Mouse (Mus musculus) liver, embryonic 16.5 days (tissue): ENCODE results near the gene Tbc1d1. TPM values are rescaled to one million over a fixed set of nuclear protein-coding genes. Genes with fewer than 3 reads are reported as not detected.

Experiments used
- ATAC-seq: fragments of 200-750 bp; cut with Nextera tagmentation; 2 replicates; pipeline ENCODE4 v1.8.0; 2017; ENCODE audit warnings: low read depth, mild to moderate bottlenecking, moderate number of reproducible peaks, moderate library complexity
- H3K27ac ChIP-seq: fragments of 300-500 bp; sonication (generic); 2 replicates; pipeline ENCODE4 v1.5.1; 2014; ENCODE audit warnings: mild to moderate bottlenecking, low read length
- H3K27me3 ChIP-seq: fragments of 300-500 bp; sonication (generic); 2 replicates; pipeline ENCODE4 v1.6.1; 2014; ENCODE audit warnings: low read depth, low read length, mixed read lengths; ENCODE audit not compliant: control insufficient read depth, insufficient read depth
- H3K36me3 ChIP-seq: fragments of 300-500 bp; sonication (generic); 2 replicates; pipeline ENCODE4 v1.6.1; 2014; ENCODE audit warnings: mild to moderate bottlenecking; ENCODE audit not compliant: control insufficient read depth, insufficient read depth
- H3K4me1 ChIP-seq: fragments of 300-500 bp; sonication (generic); 2 replicates; pipeline ENCODE4 v1.6.1; 2014; ENCODE audit warnings: low read depth, low read length, mixed read lengths; ENCODE audit not compliant: control insufficient read depth
- H3K4me2 ChIP-seq: fragments of 300-500 bp; sonication (generic); 2 replicates; pipeline ENCODE4 v1.6.1; 2014; ENCODE audit warnings: low read depth, low read length, mixed read lengths
- H3K4me3 ChIP-seq: fragments of 300-500 bp; sonication (generic); 2 replicates; pipeline ENCODE4 v1.5.1; 2014; ENCODE audit warnings: low read depth, mild to moderate bottlenecking, low read length
- H3K9ac ChIP-seq: fragments of 300-500 bp; sonication (generic); 2 replicates; pipeline ENCODE4 v1.6.1; 2014; ENCODE audit warnings: low read depth, low read length
- H3K9me3 ChIP-seq: fragments of 300-500 bp; sonication (generic); replicated peaks from 2 replicates; pipeline ENCODE4 v1.6.1; 2016; ENCODE audit warnings: low read length; ENCODE audit not compliant: control insufficient read depth
- WGBS: fragments of 180-500 bp; shearing (Covaris S2); extraction: QIAGEN DNeasy Blood & Tissue Kit; methylation state at CpG from one replicate; pipeline ENCODE4 v1.1.7; 2014; ENCODE audit not compliant: insufficient replicate concordance; 5-methylcytosine and 5-hydroxymethylcytosine counted together
- polyA plus RNA-seq: library from polyadenylated mRNA; unstranded; fragments of >200 nt; fragmentation: Nextera tagmentation; extraction: Ambion mirVana; gene quantifications from 2 replicates; pipeline ENCODE4 v1.2.1, GENCODE M21; 2015

Tbc1d1 gene
- polyA plus RNA-seq, 1 experiment from 2014 or later: 6.3 TPM

- Histone ChIP-seq H3K27ac (no peak overlapping the region), H3K9ac (no peak overlapping the region), H3K4me2 (no peak overlapping the region), H3K4me3 (no peak overlapping the region), H3K36me3 (peaks cover 4% of the 10 kb centered on the region; the same call in 1 of the 2 replicates), H3K9me3 (no peaks in the 10 kb centered on the region), H3K4me1 (no peaks in the 10 kb centered on the region), H3K27me3 (no peaks in the 10 kb centered on the region)
- ATAC-seq: no peak
- 60% methylated on average over 4 of the region's 4 CpGs for WGBS
These were observed 124.5 kb downstream of the Tbc1d1 start for GRCm38 (mm10) chr5:64280613-64281012.

- no peak overlapping the region for H3K9ac ChIP-seq
- no peak overlapping the region for H3K4me3 ChIP-seq
- H3K27me3 ChIP-seq: no peaks in the 10 kb centered on the region
- no peaks in the 10 kb centered on the region for H3K9me3 ChIP-seq
- H3K27ac ChIP-seq: no peak overlapping the region
- H3K36me3 ChIP-seq: peaks cover 8% of the 10 kb centered on the region
- ATAC-seq: no peak
- no peaks in the 10 kb centered on the region for H3K4me1 ChIP-seq
- WGBS: 75% methylated on average over 7 of the region's 7 CpGs
- no peak overlapping the region for H3K4me2 ChIP-seq
These were observed 125.6 kb downstream of the Tbc1d1 start for GRCm38 (mm10) chr5:64281674-64282073.

GRCm38 (mm10) chr5:64282594-64282993, 126.5 kb downstream of the Tbc1d1 start:
- 61% methylated on average over 4 of the region's 4 CpGs for WGBS
- no peak overlapping the region for H3K4me3 ChIP-seq
- H3K9me3 ChIP-seq: no peaks in the 10 kb centered on the region
- H3K4me1 ChIP-seq: no peaks in the 10 kb centered on the region
- H3K27me3 ChIP-seq: no peaks in the 10 kb centered on the region
- H3K4me2 ChIP-seq: no peak overlapping the region
- no peak overlapping the region for H3K27ac ChIP-seq
- H3K9ac ChIP-seq: no peak overlapping the region
- no peak for ATAC-seq
- peaks cover 12% of the 10 kb centered on the region for H3K36me3 ChIP-seq

GRCm38 (mm10) chr5:64285289-64285688, 129.2 kb downstream of the Tbc1d1 start:
- Histone ChIP-seq H3K36me3 (peaks cover 8% of the 10 kb centered on the region), H3K9ac (no peak overlapping the region), H3K4me2 (no peak overlapping the region), H3K4me1 (no peaks in the 10 kb centered on the region; the same call in 1 of the 2 replicates), H3K27ac (no peak overlapping the region), H3K4me3 (no peak overlapping the region), H3K27me3 (no peaks in the 10 kb centered on the region), H3K9me3 (no peaks in the 10 kb centered on the region)
- ATAC-seq: no peak
- WGBS: 81% methylated on average over 4 of the region's 4 CpGs

- H3K27me3 ChIP-seq: no peaks in the 10 kb centered on the region
- H3K36me3 ChIP-seq: peaks cover 8% of the 10 kb centered on the region
- ATAC-seq: no peak
- no peaks in the 10 kb centered on the region for H3K9me3 ChIP-seq
- no peak overlapping the region for H3K4me3 ChIP-seq
- no peaks in the 10 kb centered on the region; the same call in 1 of the 2 replicates for H3K4me1 ChIP-seq
- H3K27ac ChIP-seq: no peak overlapping the region
- WGBS: 83% methylated on average over 13 of the region's 13 CpGs
- H3K9ac ChIP-seq: no peak overlapping the region
- H3K4me2 ChIP-seq: no peak overlapping the region
These were observed 129.7 kb downstream of the Tbc1d1 start for GRCm38 (mm10) chr5:64285851-64286250.

- no peak for ATAC-seq
- H3K27me3 ChIP-seq: no peaks in the 10 kb centered on the region
- H3K36me3 ChIP-seq: peaks cover 8% of the 10 kb centered on the region
- H3K4me1 ChIP-seq: no peaks in the 10 kb centered on the region; the same call in 1 of the 2 replicates
- no peak overlapping the region for H3K27ac ChIP-seq
- no peak overlapping the region for H3K4me2 ChIP-seq
- H3K9me3 ChIP-seq: no peaks in the 10 kb centered on the region
- no peak overlapping the region for H3K9ac ChIP-seq
- WGBS: 83% methylated on average over 8 of the region's 8 CpGs
- no peak overlapping the region for H3K4me3 ChIP-seq
These were observed 131.2 kb downstream of the Tbc1d1 start for GRCm38 (mm10) chr5:64287287-64287686.

GRCm38 (mm10) chr5:64288031-64288928, 132.2 kb downstream of the Tbc1d1 start:
- no peak for ATAC-seq
- Histone ChIP-seq H3K36me3 (peaks cover 8% of the 10 kb centered on the region), H3K4me3 (no peak overlapping the region), H3K9ac (no peak overlapping the region), H3K4me1 (no peaks in the 10 kb centered on the region; the same call in 1 of the 2 replicates), H3K4me2 (no peak overlapping the region), H3K27me3 (no peaks in the 10 kb centered on the region), H3K27ac (no peak overlapping the region), H3K9me3 (no peaks in the 10 kb centered on the region)
- 66% methylated on average over 14 of the region's 14 CpGs for WGBS

GRCm38 (mm10) chr5:64289202-64290060, 133.3 kb downstream of the Tbc1d1 start:
- Histone ChIP-seq H3K9ac (no peak overlapping the region), H3K4me2 (no peak overlapping the region), H3K4me1 (no peaks in the 10 kb centered on the region; the same call in 1 of the 2 replicates), H3K27ac (no peak overlapping the region), H3K9me3 (no peaks in the 10 kb centered on the region), H3K36me3 (peaks cover 8% of the 10 kb centered on the region), H3K27me3 (no peaks in the 10 kb centered on the region), H3K4me3 (no peak overlapping the region)
- 58% methylated on average over 5 of the region's 5 CpGs for WGBS
- peak; percentile 30; the same call in 1 of the 2 replicates for ATAC-seq

GRCm38 (mm10) chr5:64290061-64290345, 133.9 kb downstream of the Tbc1d1 start:
- Histone ChIP-seq H3K27ac (no peak overlapping the region), H3K27me3 (no peaks in the 10 kb centered on the region), H3K4me1 (no peaks in the 10 kb centered on the region; the same call in 1 of the 2 replicates), H3K4me2 (no peak overlapping the region), H3K36me3 (peaks cover 8% of the 10 kb centered on the region), H3K9ac (no peak overlapping the region), H3K9me3 (no peaks in the 10 kb centered on the region), H3K4me3 (no peak overlapping the region)
- no peak for ATAC-seq
- 31% methylated on average over 4 of the region's 4 CpGs for WGBS
